ENCODE assay signal across 9 mouse cellular contexts in the genomic region with DNA sequence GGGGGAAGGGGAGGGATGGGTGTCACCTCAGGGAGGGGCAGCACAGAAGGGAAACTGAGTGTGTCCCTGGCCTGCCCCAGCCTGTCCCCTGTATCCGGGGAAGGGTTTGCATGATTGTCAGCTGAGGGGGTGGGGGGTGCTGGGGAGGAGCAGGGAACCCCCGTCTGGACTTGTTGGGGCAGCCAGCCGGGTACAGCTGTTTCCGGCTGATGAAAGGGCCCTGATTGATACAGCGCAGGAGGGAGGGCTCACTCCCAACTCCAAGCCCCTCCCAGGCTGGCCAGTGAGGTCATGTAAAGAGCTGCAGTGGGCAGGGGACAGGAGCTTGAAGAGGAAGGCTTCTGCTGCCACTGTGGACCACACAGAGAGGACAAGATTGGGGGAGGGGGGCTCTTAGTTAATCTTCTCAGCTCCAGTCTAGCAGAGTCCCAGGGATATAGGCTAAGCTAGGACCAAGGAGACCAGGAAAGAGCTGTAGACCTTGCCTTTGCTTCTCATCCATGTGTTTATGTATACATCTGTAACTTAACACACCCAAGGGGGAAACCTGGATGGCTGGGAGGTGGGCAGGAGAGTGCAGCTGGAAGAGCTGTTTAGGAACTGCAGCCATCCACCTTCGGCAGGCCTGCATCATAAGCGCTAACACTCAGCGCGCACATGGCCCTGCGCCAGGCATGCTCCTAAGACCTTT. TPM values are rescaled to one million over a fixed set of nuclear protein-coding genes. Genes with fewer than 3 reads are reported as not detected.
A peak's percentile ranks its signal among the peaks of the same experiment; 100 is the strongest.
DNase-seq lines count a peak whose midpoint lies in the region; ATAC-seq and TF ChIP-seq lines count a peak whose summit lies in the region.
"Had no signal": no experiment of that assay in that cellular context is flagged by ENCODE, and none has a peak within 500 bp of the region (broad histone marks: within the 10 kb centered on the region; RNA-seq: fewer than 3 reads in every experiment).

No protein-coding gene starts in this region.

- no peak for TF ChIP-seq CTCF in heart, postnatal 0 days (IDR thresholded peaks at IDR 0.05; ENCODE audit: low read depth)

- peak; percentile 85 for ATAC-seq in heart, postnatal 0 days (ENCODE audit: insufficient read depth, low read depth)
- ATAC-seq: Patski had no signal

- peaks cover 8% of the 10 kb centered on the region for H3K4me1 ChIP-seq in heart, postnatal 0 days (ENCODE audit: control insufficient read depth, insufficient read depth)
- H3K4me1 ChIP-seq in limb, embryonic 10.5 days = peaks cover 24% of the 10 kb centered on the region
- H3K4me1 ChIP-seq in midbrain, embryonic 10.5 days = peaks cover 13% of the 10 kb centered on the region

- H3K9ac ChIP-seq in heart, postnatal 0 days (replicated peaks; ENCODE audit: low read depth, low read length) = no peak overlapping the region

- H3K4me3 ChIP-seq in heart, postnatal 0 days (ENCODE audit: low read depth, low read length) = no peak overlapping the region
- H3K4me3 ChIP-seq in limb, embryonic 10.5 days = peak overlapping the region; percentile 18; the same call in 1 of the 2 replicates
- H3K4me3 ChIP-seq in midbrain, embryonic 10.5 days = 0 out of 2 replicates have a peak overlapping the region, but pooled peaks have one; percentile 0

- WGBS in heart, postnatal 0 days = 10% methylated on average over 10 of the region's 10 CpGs
- 42% methylated on average over 10 of the region's 10 CpGs for WGBS in limb, embryonic 10.5 days
- 40% methylated on average over 10 of the region's 10 CpGs for WGBS in midbrain, embryonic 10.5 days

- no peaks in the 10 kb centered on the region for H3K36me3 ChIP-seq in heart, postnatal 0 days (replicated peaks; ENCODE audit: control insufficient read depth, insufficient read depth, low read length)
- H3K36me3 ChIP-seq in limb, embryonic 10.5 days = no peaks in the 10 kb centered on the region
- no peaks in the 10 kb centered on the region for H3K36me3 ChIP-seq in midbrain, embryonic 10.5 days

- no peaks in the 10 kb centered on the region for H3K9me3 ChIP-seq in heart, postnatal 0 days (replicated peaks; ENCODE audit: control insufficient read depth, low read length)
- H3K9me3 ChIP-seq in limb, embryonic 10.5 days (replicated peaks) = no peaks in the 10 kb centered on the region
- no peaks in the 10 kb centered on the region for H3K9me3 ChIP-seq in midbrain, embryonic 10.5 days (replicated peaks)

- no peak for TF ChIP-seq EP300 in heart, postnatal 0 days (IDR thresholded peaks at IDR 0.05; ENCODE audit: low read depth)

- H3K4me2 ChIP-seq in heart, postnatal 0 days (ENCODE audit: low read depth, low read length) = no peak overlapping the region

- no peaks in the 10 kb centered on the region for H3K27me3 ChIP-seq in heart, postnatal 0 days (ENCODE audit: control insufficient read depth, insufficient read depth, low read length)
- no peaks in the 10 kb centered on the region for H3K27me3 ChIP-seq in limb, embryonic 10.5 days (ENCODE audit: low read depth, poor library complexity, severe bottlenecking)
- H3K27me3 ChIP-seq in midbrain, embryonic 10.5 days (ENCODE audit: low read depth, poor library complexity, severe bottlenecking) = no peaks in the 10 kb centered on the region

- no peak overlapping the region for H3K27ac ChIP-seq in heart, postnatal 0 days (ENCODE audit: low read depth)
- peak overlapping the region; percentile 84 for H3K27ac ChIP-seq in limb, embryonic 10.5 days
- peak overlapping the region; percentile 76 for H3K27ac ChIP-seq in midbrain, embryonic 10.5 days (replicated peaks)

- DNase-seq in urinary bladder, postnatal 14 days (ENCODE audit: low spot score) = peak; percentile 68
- DNase-seq in urinary bladder, postnatal 10 days (ENCODE audit: low spot score) = no peak
- DNase-seq in heart, postnatal 0 days (ENCODE audit: low spot score) = peak; percentile 24
- DNase-seq in limb, embryonic 10.5 days (ENCODE audit: low spot score) = peak; percentile 70
- DNase-seq in midbrain, embryonic 10.5 days (ENCODE audit: low spot score) = peak; percentile 44
- DNase-seq in gastrocnemius, adult 8-10 months (ENCODE audit: low spot score in 2 of 2) = no peak
- DNase-seq in frontal cortex, postnatal 14 days (ENCODE audit: low spot score in 2 of 2) = no peak
- DNase-seq in right cerebral cortex, postnatal 36 days (ENCODE audit: low spot score in 2 of 2) = no peak

RNA-seq across cellular contexts. Expression of gene Vegfa, which starts 31.3 kb away (rescaled TPM):
- 122 and 224 TPM in 2 replicates for total RNA-seq in heart, postnatal 0 days (2014; rRNA removed; ENCODE audit: low replicate concordance)
- 5.0 and 5.2 TPM in 2 replicates for polyA plus RNA-seq in heart, postnatal 0 days (2015; fragmentation: Nextera tagmentation; extraction: Ambion mirVana)
- polyA plus RNA-seq in limb, embryonic 10.5 days (2016; fragmentation: Nextera tagmentation; extraction: Ambion mirVana) = 2.0 and 3.1 TPM in 2 replicates
- 2.1 and 2.3 TPM in 2 replicates for polyA plus RNA-seq in midbrain, embryonic 10.5 days (2016; fragmentation: Nextera tagmentation; extraction: Ambion mirVana)
- total RNA-seq in gastrocnemius, adult 8-10 months (2022) = 100 to 1,000 TPM in 3 of 4 experiments, 10 to 100 TPM in 1; 88.9 to 165 (median 110) TPM

RNA-seq across cellular contexts. Expression of gene Mrps18a, which starts 47.4 kb away (rescaled TPM):
- total RNA-seq in heart, postnatal 0 days (2014; rRNA removed; ENCODE audit: low replicate concordance) = 76.6 and 86.5 TPM in 2 replicates
- polyA plus RNA-seq in heart, postnatal 0 days (2015; fragmentation: Nextera tagmentation; extraction: Ambion mirVana) = 169 and 174 TPM in 2 replicates
- 184 and 192 TPM in 2 replicates for polyA plus RNA-seq in limb, embryonic 10.5 days (2016; fragmentation: Nextera tagmentation; extraction: Ambion mirVana)
- 143 and 156 TPM in 2 replicates for polyA plus RNA-seq in midbrain, embryonic 10.5 days (2016; fragmentation: Nextera tagmentation; extraction: Ambion mirVana)
- total RNA-seq in gastrocnemius, adult 8-10 months (2022) = 10 to 100 TPM; 78.9 to 93.4 (median 89.2) TPM

Comparison
In these comparisons a context has a peak if more than half of its experiments do, and no peak if none do; other contexts are left out.
1. DNase-seq: peak in urinary bladder, postnatal 14 days (single experiment), heart, postnatal 0 days (single experiment), limb, embryonic 10.5 days (single experiment) and midbrain, embryonic 10.5 days (single experiment); none in urinary bladder, postnatal 10 days (single experiment), gastrocnemius, adult 8-10 months (0 of 2), frontal cortex, postnatal 14 days (0 of 2) and right cerebral cortex, postnatal 36 days (0 of 2).